Mouse (Mus musculus) layer of hippocampus, adult 2 months (tissue): ENCODE measurements around the gene Get4. TPM values are rescaled to one million over a fixed set of nuclear protein-coding genes. Genes with fewer than 3 reads are reported as not detected.
A peak's percentile ranks its signal among the peaks of the same experiment; 100 is the strongest.

ENCODE experiments used
- DNase-seq, 2 experiments: peaks; one replicate each; pipeline ENCODE4 v3.0.0; 2022; ENCODE audit warnings: low spot score in 2 of 2
- H3K27ac ChIP-seq: fragments of 200-600 bp; 2 replicates; pipeline ENCODE4 v1.8.1; 2022
- H3K4me3 ChIP-seq: fragments of 200-600 bp; 2 replicates; pipeline ENCODE4 v1.8.1; 2022; ENCODE audit warnings: mild to moderate bottlenecking
- CTCF ChIP-seq: fragments of 200-600 bp; conservative IDR thresholded peaks from 2 replicates; pipeline ENCODE4 v1.8.1; 2022; ENCODE audit warnings: antibody characterized with exemption, mild to moderate bottlenecking, moderate library complexity
- total RNA-seq, 2 experiments: library from RNA; stranded (reverse); gene quantifications; 2 replicates each; pipeline ENCODE4 v1.2.3; 2021

Gene Get4
- total RNA-seq, 2 experiments from 2014 or later: 52.5 to 53.8 TPM

GRCm38 (mm10) chr5:139251736-139252080 lies 416 bp upstream of the Get4 start:
- no peak for DNase-seq
- TF ChIP-seq CTCF: peak; percentile 28
- Histone ChIP-seq H3K4me3 (peak overlapping the region; percentile 68), H3K27ac (peak overlapping the region; percentile 99)

- peak overlapping the region; percentile 99 for H3K27ac ChIP-seq
- TF ChIP-seq CTCF: no peak
- no peak for DNase-seq
- peak overlapping the region; percentile 68 for H3K4me3 ChIP-seq
These were observed 754 bp downstream of the Get4 start for GRCm38 (mm10) chr5:139252910-139253245.

- DNase-seq: peak in 1 of 2 experiments; percentile 29
- Histone ChIP-seq H3K27ac (peak overlapping the region; percentile 99), H3K4me3 (peak overlapping the region; percentile 68)
- TF ChIP-seq CTCF: no peak
These were observed 1.2 kb downstream of the Get4 start for GRCm38 (mm10) chr5:139253301-139253741.

GRCm38 (mm10) chr5:139254938-139255337 lies 2.8 kb downstream of the Get4 start:
- no peak overlapping the region for H3K4me3 ChIP-seq
- DNase-seq: no peak
- no peak for TF ChIP-seq CTCF
- H3K27ac ChIP-seq: no peak overlapping the region

- no peak overlapping the region for H3K4me3 ChIP-seq
- no peak for TF ChIP-seq CTCF
- H3K27ac ChIP-seq: no peak overlapping the region
- DNase-seq: no peak
These were observed 3.7 kb downstream of the Get4 start for GRCm38 (mm10) chr5:139255777-139256176.

GRCm38 (mm10) chr5:139256211-139256765 lies 4.2 kb downstream of the Get4 start:
- H3K27ac ChIP-seq: no peak overlapping the region
- DNase-seq: no peak
- no peak overlapping the region for H3K4me3 ChIP-seq
- TF ChIP-seq CTCF: no peak

GRCm38 (mm10) chr5:139257265-139257664 lies 5.1 kb downstream of the Get4 start:
- Histone ChIP-seq H3K4me3 (no peak overlapping the region), H3K27ac (0 out of 2 replicates have a peak overlapping the region, but pooled peaks have one; percentile 14)
- DNase-seq: no peak
- no peak for TF ChIP-seq CTCF

GRCm38 (mm10) chr5:139257818-139258217 lies 5.7 kb downstream of the Get4 start:
- Histone ChIP-seq H3K27ac (no peak overlapping the region), H3K4me3 (no peak overlapping the region)
- TF ChIP-seq CTCF: no peak
- no peak for DNase-seq

- no peak overlapping the region for H3K4me3 ChIP-seq
- TF ChIP-seq CTCF: no peak
- DNase-seq: no peak
- no peak overlapping the region for H3K27ac ChIP-seq
These were observed 6.4 kb downstream of the Get4 start for GRCm38 (mm10) chr5:139258371-139259035.

- Histone ChIP-seq H3K4me3 (no peak overlapping the region), H3K27ac (no peak overlapping the region)
- no peak for TF ChIP-seq CTCF
- no peak for DNase-seq
These were observed 7.7 kb downstream of the Get4 start for GRCm38 (mm10) chr5:139259853-139260252.

- no peak for TF ChIP-seq CTCF
- Histone ChIP-seq H3K27ac (no peak overlapping the region), H3K4me3 (no peak overlapping the region)
- no peak for DNase-seq
These were observed 9.3 kb downstream of the Get4 start for GRCm38 (mm10) chr5:139261403-139261802.

- no peak for TF ChIP-seq CTCF
- DNase-seq: no peak
These were observed 15.5 kb downstream of the Get4 start for GRCm38 (mm10) chr5:139267661-139268060.

GRCm38 (mm10) chr5:139270806-139271521 lies 18.8 kb downstream of the Get4 start:
- Histone ChIP-seq H3K27ac (peak overlapping the region; percentile 77), H3K4me3 (no peak overlapping the region)
- no peak for TF ChIP-seq CTCF
- no peak for DNase-seq

More at GRCm38 (mm10) chr5:139267661-139268060, 15.5 kb downstream of the Get4 start:
- H3K4me3 ChIP-seq: no peak overlapping the region
- 0 out of 2 replicates have a peak overlapping the region, but pooled peaks have one; percentile 7 for H3K27ac ChIP-seq
